Mouse (Mus musculus) lung, adult 2 months (tissue): ENCODE results near the gene Uso1.

Experiments used
- CTCF ChIP-seq: fragments of 200-500 bp; IDR thresholded peaks from 2 replicates; pipeline ENCODE4 v1.5.1; 2011; ENCODE audit warnings: mild to moderate bottlenecking, low read length, control low read depth; ENCODE audit not compliant: insufficient read depth
- POLR2A ChIP-seq: fragments of 200-500 bp; IDR thresholded peaks from 2 replicates; pipeline ENCODE4 v1.6.1; 2011; ENCODE audit warnings: low read depth, mild to moderate bottlenecking, control low read depth, low read length, borderline replicate concordance; ENCODE audit errors: extremely low read depth

DNA sequence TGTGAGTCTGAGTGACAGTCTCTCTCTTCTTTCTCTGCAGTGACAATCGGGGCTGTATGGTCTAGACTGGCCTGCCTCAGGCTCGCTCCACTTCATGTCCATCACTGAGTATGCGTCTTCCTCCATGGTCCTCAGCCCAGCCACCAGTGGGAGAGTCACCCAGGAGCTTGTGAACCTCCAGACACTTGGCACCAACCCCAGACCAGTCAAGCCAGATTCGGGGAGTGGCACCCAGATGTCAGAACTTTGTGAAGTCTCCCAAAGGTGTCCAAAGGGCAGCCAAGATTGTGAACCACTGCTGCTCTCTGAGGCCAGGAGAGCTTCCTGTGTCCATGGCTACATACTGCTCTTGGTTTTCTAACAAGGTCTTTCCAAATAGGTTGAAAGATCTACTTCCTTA, 74.5 kb downstream of the Uso1 start:
- no peak for TF ChIP-seq CTCF
- no peak for TF ChIP-seq POLR2A
